Mouse (Mus musculus) small intestine, adult 2 months (tissue): ENCODE results near the gene Nudt17.

Experiments
- CTCF ChIP-seq: fragments of 200-500 bp; IDR thresholded peaks from 2 replicates; pipeline ENCODE4 v1.5.1; 2012; ENCODE audit warnings: low read depth, mild to moderate bottlenecking, control low read depth, inconsistent platforms, low read length, moderate library complexity, mixed read lengths; ENCODE audit not compliant: insufficient replicate concordance, insufficient read length; ENCODE audit errors: extremely low read depth
- POLR2A ChIP-seq: fragments of 200-500 bp; IDR thresholded peaks from 2 replicates; pipeline ENCODE4 v1.6.1; 2012; ENCODE audit warnings: low read depth, mild to moderate bottlenecking, control low read depth, inconsistent platforms, low read length, moderate library complexity

GRCm38 (mm10) chr3:96706984-96707383 is 1.4 kb downstream of the Nudt17 start:
- TF ChIP-seq CTCF (no peak), POLR2A (no peak)
